8 mouse cellular contexts compared by ENCODE assay signal in the genomic region with DNA sequence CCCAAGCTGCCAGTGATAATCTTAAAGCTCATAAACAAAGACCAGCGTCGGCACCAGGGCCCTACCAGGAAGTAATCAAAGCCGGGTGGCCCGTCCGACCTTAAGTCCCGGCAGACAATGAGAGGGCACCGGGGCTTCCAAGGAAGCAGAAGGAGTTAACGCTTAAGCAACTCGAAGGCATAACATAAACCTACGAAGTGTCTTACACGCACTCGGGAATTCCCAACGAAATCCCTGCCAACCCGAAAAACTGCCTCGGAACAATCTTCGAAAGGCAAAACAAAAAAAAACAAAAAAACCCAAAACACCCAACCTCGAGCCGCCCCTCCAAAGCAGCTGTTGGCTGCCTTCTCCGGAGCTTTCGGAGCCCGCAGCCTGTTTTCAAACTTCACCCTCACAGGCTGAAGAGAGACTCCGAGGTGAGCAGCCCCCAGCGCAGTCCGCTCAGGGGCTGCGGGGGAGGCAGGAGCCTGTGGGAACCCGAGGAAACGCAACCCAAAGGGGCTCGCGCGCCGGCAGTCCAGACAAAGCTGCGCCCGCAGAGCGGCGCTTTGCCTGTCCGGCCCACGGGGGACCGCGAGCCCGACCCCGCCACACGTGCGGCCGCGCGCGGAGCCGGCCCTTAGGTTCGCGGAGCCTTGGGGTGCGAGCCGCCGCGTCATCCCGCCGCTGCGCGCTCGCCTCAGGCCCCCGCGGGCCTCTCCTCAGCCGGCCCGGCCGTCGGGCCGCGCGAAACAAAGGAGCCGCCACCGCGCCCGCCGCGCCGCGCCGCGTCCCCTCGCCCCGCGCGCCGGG. TPM values are rescaled to one million over a fixed set of nuclear protein-coding genes. Genes with fewer than 3 reads are reported as not detected.
DNase-seq lines count a peak whose midpoint lies in the region; ATAC-seq and TF ChIP-seq lines count a peak whose summit lies in the region.

No protein-coding gene starts in this region.

- H3K27ac ChIP-seq in MEL (ENCODE audit: control insufficient read depth, low read depth, low read length) = peak overlapping the region; percentile 16
- H3K27ac ChIP-seq in kidney, adult 2 months (ENCODE audit: insufficient read depth, low read depth, low read length) = peak overlapping the region; percentile 89

- WGBS in kidney, adult 2 months = under 1% methylated on average over 69 of the region's 83 CpGs

- peaks cover 0 to 19% of the 10 kb centered on the region in 2 experiments; a peak in 2 of 4 replicates for H3K36me3 ChIP-seq in MEL (ENCODE audit: control insufficient read depth in 1 of 2, insufficient read depth in 2 of 2, low read length in 2 of 2)
- no peaks in the 10 kb centered on the region for H3K36me3 ChIP-seq in kidney, adult 2 months (ENCODE audit: control insufficient read depth, insufficient read depth, low read length)

- peak overlapping the region; percentile 77 to 97 for H3K4me3 ChIP-seq in MEL (ENCODE audit: control insufficient read depth in 1 of 2, insufficient read depth in 1 of 2, low read depth in 2 of 2, low read length in 2 of 2)
- H3K4me3 ChIP-seq in kidney, adult 2 months (ENCODE audit: insufficient read depth, low read depth, low read length) = peak overlapping the region; percentile 99

- peaks cover 3 to 10% of the 10 kb centered on the region in 2 experiments for H3K4me1 ChIP-seq in MEL (ENCODE audit: control insufficient read depth in 1 of 2, insufficient read depth in 2 of 2, low read length in 2 of 2)
- H3K4me1 ChIP-seq in kidney, adult 2 months (ENCODE audit: control insufficient read depth, insufficient read depth, low read length) = peaks cover 24% of the 10 kb centered on the region

- TF ChIP-seq CTCF in MEL (IDR thresholded peaks at IDR 0.05 in 2 of 3, conservative IDR thresholded peaks at IDR 0.05 in 1 of 3; ENCODE audit: control insufficient read depth in 1 of 3, insufficient read depth in 1 of 3, low read depth in 2 of 3, low read length in 3 of 3, poor library complexity in 1 of 3, severe bottlenecking in 1 of 3) = no peak
- no peak for TF ChIP-seq CTCF in kidney, adult 2 months (conservative IDR thresholded peaks at IDR 0.05; ENCODE audit: insufficient read depth, insufficient read length, low read depth, low read length)

- peaks cover 30% of the 10 kb centered on the region for H3K79me2 ChIP-seq in MEL (ENCODE audit: control insufficient read depth, insufficient read depth, low read length, poor library complexity)

- H3K27me3 ChIP-seq in MEL (ENCODE audit: control insufficient read depth in 1 of 2, insufficient read depth in 2 of 2, low read length in 2 of 2) = no peaks in the 10 kb centered on the region; a peak in 1 of 4 replicates
- H3K27me3 ChIP-seq in kidney, adult 2 months (replicated peaks; ENCODE audit: control insufficient read depth, insufficient read depth, low read length) = no peaks in the 10 kb centered on the region

- TF ChIP-seq POLR2A in MEL (IDR thresholded peaks at IDR 0.05; ENCODE audit: control insufficient read depth in 1 of 2, insufficient read depth in 1 of 2, low read depth in 1 of 2, low read length in 2 of 2, poor library complexity in 1 of 2) = 0 out of 4 replicates have a peak, but pooled peaks of 1 of the 2 experiments have one; percentile 20
- TF ChIP-seq POLR2A in kidney, adult 2 months (IDR thresholded peaks at IDR 0.05; ENCODE audit: low read depth, low read length) = no peak

- peak overlapping the region; percentile 97 for H3K9ac ChIP-seq in MEL (ENCODE audit: control insufficient read depth, low read depth, low read length, poor library complexity, severe bottlenecking)

- H3K9me3 ChIP-seq in MEL (replicated peaks; ENCODE audit: insufficient read depth, low read length) = no peaks in the 10 kb centered on the region

- no peak for TF ChIP-seq RAD21 in MEL (IDR thresholded peaks at IDR 0.05; ENCODE audit: low read depth, low read length)

- DNase-seq in 3T3-L1 (ENCODE audit: low read depth, low spot score) = peak; percentile 46
- DNase-seq in MEL (ENCODE audit: low read depth, low spot score) = peak; percentile 77
- peak; percentile 73 for DNase-seq in embryo, embryonic 10.5 days (ENCODE audit: low spot score)
- peak; percentile 47 to 66 for DNase-seq in heart, adult 18-20 months
- peak; percentile 65 for DNase-seq in kidney, adult 2 months
- DNase-seq in lung, postnatal 10 days = peak; percentile 55
- DNase-seq in right cerebral cortex, postnatal 4 days = peak; percentile 34

- no peak for ATAC-seq in monocyte, adult 5-6 weeks (replicated peaks; ENCODE audit: insufficient number of reproducible peaks, low FRiP score, low TSS enrichment, poor library complexity, severe bottlenecking)

- no peak for TF ChIP-seq EP300 in MEL (IDR thresholded peaks at IDR 0.05; ENCODE audit: low read depth in 1 of 2, low read length in 2 of 2)

TF ChIP-seq in MEL, 35 proteins besides CTCF, POLR2A, EP300 and RAD21:
- TF ChIP-seq JUND (IDR thresholded peaks at IDR 0.05; ENCODE audit: low read depth, low read length) (no peak), ZNF384 (IDR thresholded peaks at IDR 0.05; ENCODE audit: low read depth, low read length) (peak; percentile 18; the same call in 1 of the 2 replicates), ZMIZ1 (IDR thresholded peaks at IDR 0.05; ENCODE audit: low read depth, low read length) (0 out of 2 replicates have a peak, but pooled peaks have one; percentile 16), CHD1 (IDR thresholded peaks at IDR 0.05; ENCODE audit: low read depth, low read length) (peak; percentile 67; the same call in 1 of the 2 replicates), ZKSCAN1 (IDR thresholded peaks at IDR 0.05; ENCODE audit: low read depth, low read length) (peak; percentile 66; the same call in 1 of the 2 replicates), RCOR1 (IDR thresholded peaks at IDR 0.05; ENCODE audit: low read depth, low read length) (0 out of 2 replicates have a peak, but pooled peaks have one; percentile 8), ELF1 (IDR thresholded peaks at IDR 0.05; ENCODE audit: low read depth, low read length) (peak; percentile 47; the same call in 1 of the 2 replicates), MAFK (IDR thresholded peaks at IDR 0.05; ENCODE audit: borderline replicate concordance, low read depth, low read length) (no peak), MXI1 (IDR thresholded peaks at IDR 0.05; ENCODE audit: low read depth, low read length) (peak; percentile 18; the same call in 1 of the 2 replicates), ZC3H11A (IDR thresholded peaks at IDR 0.05; ENCODE audit: low read depth, low read length) (no peak), TBP (IDR thresholded peaks at IDR 0.05; ENCODE audit: low read depth, low read length) (0 out of 2 replicates have a peak, but pooled peaks have one; percentile 60), MAX (IDR thresholded peaks at IDR 0.05; ENCODE audit: low read length) (no peak), SIN3A (IDR thresholded peaks at IDR 0.05; ENCODE audit: low read length) (peak; percentile 58)

RNA-seq across cellular contexts. Expression of a gene that starts 0.9 kb away (rescaled TPM):
- 9.8 and 11.7 TPM in 2 replicates for total RNA-seq in MEL (2012; rRNA removed)
- 100 to 1,000 TPM in 1 of 2 experiments, 10 to 100 TPM in 1; 22.0 to 534 TPM for polyA plus RNA-seq in MEL (2012; ENCODE audit: insufficient read depth in 1 of 2, insufficient read length in 2 of 2, low read depth in 1 of 2, low replicate concordance in 2 of 2, missing spikeins in 1 of 2)
- total RNA-seq in heart, adult 18-20 months (2021) = 10 to 100 TPM; 14.4 to 19.6 TPM
- 25.1 and 29.6 TPM in 2 replicates for polyA plus RNA-seq in kidney, adult 2 months (2012; rRNA removed)
- total RNA-seq in monocyte, adult 5-6 weeks (2017) = 137 to 178 TPM (median 170 TPM) in 3 replicates
